14 mouse cellular contexts compared by ENCODE assay signal in genomic region chr2:128928446-128928845, GRCm38 (mm10).
"Had no signal": no experiment of that assay in that cellular context is flagged by ENCODE, and none has a peak within 500 bp of the region (broad histone marks: within the 10 kb centered on the region; RNA-seq: fewer than 3 reads in every experiment).

No protein-coding gene starts in this region.

- H3K27me3 ChIP-seq: kidney, embryonic 15.5 days; limb, embryonic 15.5 days; liver, embryonic 12.5 days; lung, embryonic 15.5 days; midbrain, embryonic 12.5 days; neural tube, embryonic 12.5 days had no signal

- H3K4me2 ChIP-seq: kidney, embryonic 15.5 days; limb, embryonic 15.5 days; liver, embryonic 12.5 days; lung, embryonic 15.5 days; midbrain, embryonic 12.5 days; neural tube, embryonic 12.5 days had no signal

- H3K9me3 ChIP-seq: kidney, embryonic 15.5 days; limb, embryonic 15.5 days; liver, embryonic 12.5 days; lung, embryonic 15.5 days; midbrain, embryonic 12.5 days; neural tube, embryonic 12.5 days had no signal

- ATAC-seq: intestine, embryonic 16.5 days; liver, embryonic 12.5 days; midbrain, embryonic 16.5 days had no signal

- H3K4me1 ChIP-seq: kidney, embryonic 15.5 days; limb, embryonic 15.5 days; liver, embryonic 12.5 days; lung, embryonic 15.5 days; midbrain, embryonic 12.5 days; neural tube, embryonic 12.5 days had no signal

- DNase-seq: kidney, adult 2 months; kidney, postnatal 25 days; layer of hippocampus, postnatal 36 days; retina, postnatal 1 day; right cerebral cortex, postnatal 14 days had no signal

- H3K4me3 ChIP-seq: kidney, embryonic 15.5 days; limb, embryonic 15.5 days; liver, embryonic 12.5 days; lung, embryonic 15.5 days; midbrain, embryonic 12.5 days; myocyte; neural tube, embryonic 12.5 days had no signal

- H3K27ac ChIP-seq: kidney, embryonic 15.5 days; limb, embryonic 15.5 days; liver, embryonic 12.5 days; lung, embryonic 15.5 days; midbrain, embryonic 12.5 days; neural tube, embryonic 12.5 days had no signal

- H3K9ac ChIP-seq: kidney, embryonic 15.5 days; limb, embryonic 15.5 days; liver, embryonic 12.5 days; lung, embryonic 15.5 days; midbrain, embryonic 12.5 days; neural tube, embryonic 12.5 days had no signal
